Mouse (Mus musculus): Measurements from ENCODE around the gene Gm49354.
A peak's percentile ranks its signal among the peaks of the same experiment; 100 is the strongest.
"Not testable (repeated sequence)": the region's sequence is repeated elsewhere in the genome, so short reads cannot be mapped to it uniquely, and the experiment has no call there.

Gene Gm49354

GRCm38 (mm10) chr13:59766786-59767515 lies 15.1 kb downstream of the Gm49354 start:
- DNase-seq: no peak

- DNase-seq: no peak
Measured at GRCm38 (mm10) chr13:59762791-59763190, 19.3 kb downstream of the Gm49354 start.

DNA sequence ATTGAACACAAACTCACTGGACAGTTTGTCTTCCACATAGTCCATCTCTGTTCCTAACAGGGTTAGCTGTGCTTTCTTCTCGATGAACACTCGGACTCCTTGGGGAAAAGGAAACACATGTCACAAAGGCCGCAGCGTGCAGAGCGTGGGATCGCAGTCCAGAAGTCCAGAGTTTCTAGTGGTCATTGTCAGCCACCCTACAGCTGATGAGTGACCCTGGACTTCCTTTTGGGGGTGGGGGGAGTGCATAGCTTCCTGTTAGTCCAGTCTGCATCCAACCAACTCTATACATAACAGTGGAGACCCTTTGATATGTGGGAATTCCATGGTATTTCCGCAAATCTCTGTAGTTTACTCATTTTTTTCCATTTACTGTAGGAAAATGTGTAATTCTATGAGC lies 25.1 kb downstream of the Gm49354 start:
- no peak for DNase-seq

GRCm38 (mm10) chr13:59750310-59750709 lies 31.7 kb downstream of the Gm49354 start:
- DNase-seq: no peak

GRCm38 (mm10) chr13:59746711-59747110 lies 35.3 kb downstream of the Gm49354 start, which contains the start of gene 1700014D04Rik:
Gene 1700014D04Rik, minus strand, starts transcription at chr13:59746752.
- DNase-seq: no peak

DNA sequence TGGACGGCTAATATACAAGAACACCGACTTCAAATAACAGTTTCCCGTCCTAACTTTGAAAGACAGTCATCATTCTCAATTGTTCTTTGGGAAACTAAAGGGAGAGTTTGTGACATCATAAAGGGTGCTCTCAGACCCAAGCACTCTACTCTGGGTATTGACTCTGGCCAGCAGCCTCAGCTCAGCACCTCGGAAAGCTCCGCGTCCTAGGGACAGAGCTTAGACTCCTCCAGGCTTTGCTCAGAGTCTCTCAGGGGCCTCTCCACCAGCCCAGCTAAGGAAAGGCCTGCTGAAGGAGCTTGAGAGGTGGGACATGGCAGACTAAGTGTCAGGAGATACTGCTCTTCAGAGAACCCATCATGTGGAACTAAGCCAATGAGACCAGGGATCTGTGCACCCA lies 35.9 kb downstream of the Gm49354 start:
- DNase-seq: no peak

GRCm38 (mm10) chr13:59745462-59745861 lies 36.6 kb downstream of the Gm49354 start:
- DNase-seq: no peak

DNA sequence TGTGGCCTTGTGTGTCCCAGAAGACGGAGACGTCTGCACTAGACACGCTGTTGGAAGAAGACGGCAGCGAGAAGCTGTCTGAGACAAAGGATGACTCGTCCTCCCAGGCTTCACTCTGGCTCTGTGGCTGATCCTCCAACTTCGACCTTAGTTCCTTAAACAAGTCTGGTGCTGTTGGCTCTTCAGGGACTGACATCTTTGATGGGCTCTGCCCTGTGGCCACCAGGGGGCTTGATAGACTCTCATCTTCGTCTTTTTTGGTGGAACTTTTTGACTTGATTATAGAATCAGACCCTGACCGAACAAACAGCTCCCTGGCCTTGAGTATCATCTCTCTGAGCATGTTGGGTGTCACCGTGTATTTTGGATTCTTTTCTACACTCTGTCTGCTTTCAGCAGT lies 40.3 kb downstream of the Gm49354 start:
- no peak for DNase-seq

DNA sequence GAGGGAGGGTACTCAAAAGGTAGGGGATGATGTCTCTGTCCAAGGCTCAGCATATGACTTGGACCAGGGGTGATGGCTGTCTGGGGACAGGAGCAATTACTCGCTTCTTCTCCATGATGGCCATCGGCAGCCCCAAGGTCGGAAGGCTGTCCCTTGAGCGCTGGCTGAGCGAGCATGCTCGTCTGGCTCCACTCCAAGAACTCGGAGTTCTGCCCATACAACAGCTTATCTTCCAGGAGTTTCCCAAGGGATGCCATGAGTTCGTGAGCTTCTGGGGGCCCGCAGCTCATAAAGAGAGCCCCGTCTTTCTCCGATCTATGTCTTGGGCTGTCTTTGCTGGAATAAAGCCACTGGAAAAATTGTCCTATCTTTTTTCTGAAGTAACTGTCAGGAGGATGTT lies 40.9 kb downstream of the Gm49354 start:
- DNase-seq: no peak

DNA sequence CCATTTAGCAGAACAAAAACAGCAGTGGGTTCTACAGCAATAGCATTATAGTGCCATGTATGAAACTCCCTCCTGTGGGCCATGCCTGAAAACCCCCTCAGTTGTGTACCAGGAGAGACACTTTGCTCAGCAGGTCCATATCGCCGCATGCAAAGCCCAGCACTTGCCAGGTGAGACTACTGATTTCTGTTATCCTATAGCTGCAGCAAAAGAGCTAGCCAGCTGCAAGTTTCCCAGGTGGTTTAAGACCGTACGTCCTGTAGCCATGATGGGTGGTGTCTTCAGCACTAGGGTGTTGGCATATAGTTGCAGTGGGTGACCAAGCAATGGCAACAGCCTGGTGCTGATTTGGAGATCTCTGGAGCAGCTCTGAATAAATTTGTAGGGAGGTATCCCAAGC lies 42.6 kb downstream of the Gm49354 start:
- no peak for DNase-seq

DNA sequence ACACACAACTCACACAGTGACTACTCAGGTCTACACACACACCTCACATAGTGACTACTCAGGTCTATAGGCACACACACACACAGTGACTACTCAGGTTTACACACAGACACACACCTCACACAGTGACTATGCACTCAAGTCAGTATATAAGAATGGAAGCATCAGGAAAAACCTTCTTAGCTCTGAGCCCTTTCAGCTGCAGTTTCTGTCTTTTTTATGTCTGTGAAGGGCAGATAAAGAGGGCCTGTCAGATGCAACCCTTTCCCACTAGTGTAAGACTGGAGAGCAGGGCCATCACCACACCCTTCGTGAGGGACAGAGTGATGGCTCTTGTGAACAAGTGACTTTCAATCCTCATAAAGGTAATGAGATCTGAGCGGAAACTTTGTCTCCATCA lies 43.6 kb downstream of the Gm49354 start:
- no peak for DNase-seq

- no peak for DNase-seq
Measured at GRCm38 (mm10) chr13:59735190-59735589, 46.9 kb downstream of the Gm49354 start.

DNA sequence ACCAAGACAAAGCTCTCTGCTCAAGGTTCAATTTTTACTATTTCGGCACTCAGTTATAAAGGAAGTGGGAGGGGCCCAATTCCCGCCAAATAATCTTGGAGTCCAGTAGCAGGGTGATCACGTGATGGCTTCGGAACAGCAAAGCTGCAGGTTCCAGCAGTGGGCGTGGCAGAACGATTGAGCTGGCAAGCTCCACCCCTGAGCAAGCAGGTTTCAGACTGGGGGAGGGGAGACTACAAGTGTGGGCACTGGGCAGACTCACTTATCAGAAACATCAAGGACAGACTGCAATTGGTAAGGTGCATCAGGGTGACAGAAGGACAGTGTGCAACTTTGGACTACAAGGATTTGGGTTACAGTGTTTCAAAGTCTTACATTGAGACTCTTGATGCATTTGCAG lies 47.7 kb downstream of the Gm49354 start:
- DNase-seq: not testable (repeated sequence)

DNA sequence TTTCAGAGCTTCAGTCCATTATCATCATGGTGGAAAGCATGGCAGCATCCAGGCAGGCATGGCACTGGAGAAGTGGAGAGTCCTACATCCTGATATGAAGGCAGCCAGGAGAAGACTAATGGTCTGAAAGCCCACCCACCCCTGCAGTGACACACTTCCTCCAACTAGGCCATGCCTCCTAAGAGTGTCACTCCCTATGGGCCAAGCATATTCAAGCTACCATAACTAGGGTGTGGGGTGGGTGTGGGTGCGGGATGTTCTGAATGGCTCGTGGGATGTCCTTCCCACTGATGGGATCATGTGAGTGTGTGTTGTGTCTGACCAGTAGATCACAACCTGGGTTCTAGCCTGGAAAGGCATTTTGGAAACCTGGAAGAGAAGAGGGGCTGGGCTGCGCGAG lies 48.1 kb downstream of the Gm49354 start:
- DNase-seq: no peak

DNA sequence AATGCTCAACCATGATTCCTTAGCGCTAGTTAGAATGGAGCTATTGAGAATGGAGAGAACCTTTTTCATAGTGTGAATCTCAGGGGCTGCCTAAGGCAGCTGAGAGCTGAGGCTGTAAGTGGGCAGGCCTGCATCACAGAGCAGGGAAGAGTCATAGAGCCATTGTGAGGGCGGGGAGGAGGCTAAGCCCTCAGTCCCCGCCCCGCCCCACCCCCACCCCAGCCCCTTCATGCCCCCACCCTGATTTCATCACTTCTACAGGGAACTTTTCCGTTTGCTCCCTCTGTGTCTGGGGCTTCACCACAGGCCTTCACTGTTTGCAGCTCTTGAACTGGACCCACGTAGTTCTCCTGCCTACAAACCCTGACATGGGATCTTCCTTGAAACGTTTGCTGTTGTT lies 50.4 kb downstream of the Gm49354 start, which contains the start of gene Spata31d1d:
Gene Spata31d1d, minus strand, starts transcription at position 101 of the 400 bp plus-strand sequence.
- DNase-seq: no peak

- DNase-seq: peak; percentile 44 to 54
Measured at GRCm38 (mm10) chr13:59728378-59729093, 53.5 kb downstream of the Gm49354 start.

DNA sequence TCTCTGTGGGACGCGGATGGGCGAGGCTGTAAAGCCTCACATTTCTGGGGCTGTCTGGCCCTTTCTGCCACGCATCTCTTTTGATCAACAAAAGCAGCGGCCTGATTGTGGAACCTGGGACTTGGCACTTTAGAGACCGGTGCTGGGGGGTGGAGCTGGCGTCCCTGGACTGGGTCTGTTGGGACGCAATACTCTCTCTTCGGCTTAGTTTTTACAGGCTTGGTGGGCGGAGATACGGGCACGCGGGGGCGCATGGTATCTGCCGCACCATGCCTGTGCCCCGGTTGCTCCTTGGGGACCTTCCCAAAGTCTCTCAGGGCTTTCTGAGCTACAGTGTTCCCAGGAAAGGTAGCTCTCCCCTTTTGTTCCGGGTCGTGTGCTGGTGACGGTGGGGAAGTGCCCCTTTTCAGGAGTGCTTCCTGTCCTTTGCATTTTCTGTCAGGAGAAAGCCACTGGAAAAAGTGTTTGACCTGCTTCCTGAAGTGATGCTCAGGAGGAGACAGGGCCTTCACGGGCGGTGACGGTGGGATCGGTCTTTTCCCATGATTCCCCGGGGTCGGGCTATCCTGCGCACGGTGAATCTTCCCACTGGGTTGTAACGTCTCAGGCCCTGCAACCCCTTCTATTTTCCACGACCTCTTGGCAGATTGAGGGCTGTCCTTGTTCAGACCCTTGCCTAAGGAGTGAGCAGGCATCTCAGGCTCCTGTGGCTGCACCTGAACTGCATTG lies 55.7 kb downstream of the Gm49354 start:
- no peak for DNase-seq

- not testable (repeated sequence) for DNase-seq
Measured at GRCm38 (mm10) chr13:59722089-59722488, 60.0 kb downstream of the Gm49354 start.

DNA sequence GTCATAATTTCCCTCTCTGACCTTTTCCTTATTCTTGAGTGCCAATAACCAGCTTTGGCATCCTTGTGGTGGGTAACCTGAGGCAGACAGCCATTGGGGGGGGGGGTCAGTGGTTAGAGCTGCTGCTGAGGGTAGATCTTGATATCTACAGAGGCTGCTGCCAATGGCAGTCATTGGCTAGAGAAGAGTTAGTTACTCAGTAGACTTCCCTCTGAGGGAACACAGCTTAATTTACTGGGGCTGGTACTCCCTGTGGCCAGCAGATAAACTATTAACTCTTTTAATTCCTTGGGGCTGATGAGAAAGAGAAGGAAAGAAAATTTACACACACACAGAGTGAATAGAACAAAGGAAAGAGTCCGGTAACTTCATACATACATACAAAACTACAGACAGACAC lies 62.6 kb downstream of the Gm49354 start:
- DNase-seq: no peak

- not testable (repeated sequence) for DNase-seq
Measured at GRCm38 (mm10) chr13:59718857-59719440, 63.1 kb downstream of the Gm49354 start.

DNA sequence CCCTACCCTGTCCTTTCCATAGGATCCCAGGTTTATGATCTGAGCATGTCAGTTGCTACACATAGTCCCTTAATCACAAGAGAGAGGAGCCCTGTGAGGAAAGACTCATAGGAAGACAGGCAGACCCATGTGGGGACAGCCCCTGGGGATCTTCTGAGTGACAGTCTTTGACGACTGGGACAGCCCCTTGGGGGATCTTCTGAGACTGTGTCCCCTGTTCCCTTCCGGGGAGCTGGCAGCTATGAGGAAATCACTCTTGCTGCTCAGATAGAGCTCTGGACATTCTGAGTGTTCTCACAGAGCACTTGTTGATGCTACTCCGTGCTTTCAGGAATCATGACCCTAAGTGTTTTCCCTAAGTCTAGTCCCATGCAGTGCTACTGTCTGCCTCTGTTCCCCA lies 68.3 kb downstream of the Gm49354 start:
- DNase-seq: no peak

DNA sequence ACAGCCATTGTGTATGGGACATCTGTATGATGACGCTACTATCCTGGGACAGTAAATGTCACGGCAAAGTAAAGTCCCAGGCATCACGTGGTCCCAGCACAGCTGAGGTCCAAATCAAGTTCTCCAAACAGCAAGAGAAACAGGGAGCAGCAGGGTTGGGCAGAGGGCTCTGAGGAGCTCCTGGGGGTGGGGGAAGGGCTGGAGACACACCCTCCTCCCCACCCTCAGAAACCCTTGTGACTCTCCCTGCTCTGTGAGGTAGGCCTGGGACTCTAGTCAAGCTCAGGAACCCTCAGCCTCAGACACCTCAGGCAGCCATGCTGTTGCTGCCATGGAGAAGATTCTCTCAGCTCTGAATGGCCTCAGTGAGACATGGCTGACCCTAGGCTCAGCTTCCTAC lies 70.1 kb downstream of the Gm49354 start, which contains the start of gene Spata31d1b:
Gene Spata31d1b, plus strand, starts transcription at position 301 of the 400 bp plus-strand sequence.
- DNase-seq: not testable (repeated sequence)

GRCm38 (mm10) chr13:59710230-59710629 lies 71.8 kb downstream of the Gm49354 start, which contains the start of gene Spata31d1a:
Gene Spata31d1a, minus strand, starts transcription at chr13:59710330.
- DNase-seq: no peak
